8 mouse cellular contexts compared by ENCODE assay signal in genomic region chr5:123992794-123993193, GRCm38 (mm10). TPM values are rescaled to one million over a fixed set of nuclear protein-coding genes. Genes with fewer than 3 reads are reported as not detected.
A peak's percentile ranks its signal among the peaks of the same experiment; 100 is the strongest.
DNase-seq lines count a peak whose midpoint lies in the region; ATAC-seq and TF ChIP-seq lines count a peak whose summit lies in the region.

No protein-coding gene starts in this region.

- peaks cover 3% of the 10 kb centered on the region; the same call in 1 of the 2 replicates for H3K36me3 ChIP-seq in heart, adult 2 months (ENCODE audit: control insufficient read depth, insufficient read depth, low read length)
- H3K36me3 ChIP-seq in limb, embryonic 14.5 days (ENCODE audit: control insufficient read depth, insufficient read depth, low read length) = 0 out of 2 replicates have a peak, but pooled peaks cover 6% of the 10 kb centered on the region
- no peaks in the 10 kb centered on the region for H3K36me3 ChIP-seq in stomach, embryonic 15.5 days

- no peak for ATAC-seq in cerebellum, adult (ENCODE audit: insufficient number of reproducible peaks, low FRiP score, low TSS enrichment)
- peak; percentile 56 for ATAC-seq in common myeloid progenitor, adult 5-6 weeks (replicated peaks; ENCODE audit: low read depth, poor library complexity, severe bottlenecking)
- no peak for ATAC-seq in limb, embryonic 14.5 days (ENCODE audit: low FRiP score, low read depth)
- ATAC-seq in stomach, embryonic 15.5 days (ENCODE audit: insufficient read depth, low FRiP score, low read depth) = peak; percentile 16; the same call in 1 of the 2 replicates

- no peak for TF ChIP-seq POLR2A in heart, adult 2 months (IDR thresholded peaks at IDR 0.05; ENCODE audit: insufficient read depth, low read depth, low read length)
- TF ChIP-seq POLR2A in limb, embryonic 14.5 days (IDR thresholded peaks at IDR 0.05; ENCODE audit: borderline replicate concordance, extremely low read depth, insufficient read depth, insufficient read length) = no peak

- DNase-seq in cerebellum, adult 11 months = peak; percentile 82
- DNase-seq in heart, adult 2 months = peak; percentile 86 to 90
- peak; percentile 75 to 91 for DNase-seq in kidney, adult 8-10 months
- DNase-seq in limb, embryonic 14.5 days (ENCODE audit: low spot score) = peak; percentile 72
- DNase-seq in natural killer cell, adult 2 months (ENCODE audit: low spot score in 2 of 2) = peak; percentile 70 to 81

- no peak overlapping the region; the same call in 1 of the 2 replicates for H3K9ac ChIP-seq in heart, adult 2 months (ENCODE audit: low read depth, low read length)
- no peak overlapping the region for H3K9ac ChIP-seq in limb, embryonic 14.5 days (ENCODE audit: low read depth, low read length, severe bottlenecking)
- no peak overlapping the region for H3K9ac ChIP-seq in stomach, embryonic 15.5 days

- H3K4me2 ChIP-seq in limb, embryonic 14.5 days (replicated peaks; ENCODE audit: low read depth, low read length, severe bottlenecking) = no peak overlapping the region
- no peak overlapping the region for H3K4me2 ChIP-seq in stomach, embryonic 15.5 days

- no peaks in the 10 kb centered on the region for H3K9me3 ChIP-seq in limb, embryonic 14.5 days (ENCODE audit: control insufficient read depth, low read length)
- H3K9me3 ChIP-seq in stomach, embryonic 15.5 days = no peaks in the 10 kb centered on the region

- peaks cover 16% of the 10 kb centered on the region for H3K4me1 ChIP-seq in heart, adult 2 months (ENCODE audit: control insufficient read depth, insufficient read depth, low read length)
- no peaks in the 10 kb centered on the region for H3K4me1 ChIP-seq in limb, embryonic 14.5 days (ENCODE audit: control insufficient read depth, insufficient read depth, low read length)
- peaks cover 16% of the 10 kb centered on the region for H3K4me1 ChIP-seq in stomach, embryonic 15.5 days

- peak overlapping the region; percentile 90 for H3K27ac ChIP-seq in heart, adult 2 months
- no peak overlapping the region for H3K27ac ChIP-seq in limb, embryonic 14.5 days (replicated peaks; ENCODE audit: low read depth, low read length)
- peak overlapping the region; percentile 61; the same call in 1 of the 2 replicates for H3K27ac ChIP-seq in stomach, embryonic 15.5 days

- H3K4me3 ChIP-seq in heart, adult 2 months = no peak overlapping the region
- no peak overlapping the region for H3K4me3 ChIP-seq in limb, embryonic 14.5 days (replicated peaks; ENCODE audit: low read length)
- no peak overlapping the region for H3K4me3 ChIP-seq in stomach, embryonic 15.5 days (replicated peaks)

- peak; percentile 95 for TF ChIP-seq CTCF in heart, adult 2 months (IDR thresholded peaks at IDR 0.05)

- no peaks in the 10 kb centered on the region for H3K27me3 ChIP-seq in heart, adult 2 months (ENCODE audit: control insufficient read depth, insufficient read depth, low read length)
- H3K27me3 ChIP-seq in limb, embryonic 14.5 days (ENCODE audit: control insufficient read depth, insufficient read depth, low read length) = no peaks in the 10 kb centered on the region
- no peaks in the 10 kb centered on the region for H3K27me3 ChIP-seq in stomach, embryonic 15.5 days (replicated peaks)

- no peaks in the 10 kb centered on the region for H3K79me2 ChIP-seq in heart, adult 2 months (replicated peaks; ENCODE audit: control insufficient read depth, insufficient read depth, low read length)

- intact Hi-C loops in heart, adult 2 months (cut with DNase I) = loop anchor here (1.0 to 10.0 kb wide), 2 partner anchors 45 to 168 kb away; no protein-coding TSS in a partner anchor

- TF ChIP-seq EP300 in heart, adult 2 months (IDR thresholded peaks at IDR 0.05; ENCODE audit: insufficient read depth, low read depth, low read length) = peak; percentile 73; the same call in 1 of the 2 replicates

- WGBS in heart, adult 2 months = 25% methylated on average over 5 of the region's 5 CpGs
- 30% methylated on average over 5 of the region's 5 CpGs for WGBS in limb, embryonic 14.5 days
- WGBS in stomach, embryonic 15.5 days = 36% methylated on average over 5 of the region's 5 CpGs

RNA-seq across cellular contexts. Expression of gene Hip1r, which starts 19.4 kb away (rescaled TPM):
- total RNA-seq in common myeloid progenitor, adult 5-6 weeks (2017) = 13.0 and 13.6 TPM in 2 replicates
- total RNA-seq in heart, adult 2 months (2021) = 10 to 100 TPM; 16.3 to 16.7 TPM
- 7.0 and 7.9 TPM in 2 replicates for polyA plus RNA-seq in heart, adult 2 months (2012; rRNA removed)
- 10.6 and 12.3 TPM in 2 replicates for polyA plus RNA-seq in limb, embryonic 14.5 days (2012; rRNA removed)
- 8.7 and 9.9 TPM in 2 replicates for polyA plus RNA-seq in limb, embryonic 14.5 days (2014; fragmentation: Nextera tagmentation; extraction: Ambion mirVana)
- polyA plus RNA-seq in stomach, embryonic 15.5 days (2015; fragmentation: Nextera tagmentation; extraction: Ambion mirVana) = 24.0 and 27.0 TPM in 2 replicates

RNA-seq across cellular contexts. Expression of gene Vps37b, which starts 39.3 kb away (rescaled TPM):
- 21.4 and 21.9 TPM in 2 replicates for total RNA-seq in common myeloid progenitor, adult 5-6 weeks (2017)
- 10 to 100 TPM; 16.0 to 16.7 TPM for total RNA-seq in heart, adult 2 months (2021)
- polyA plus RNA-seq in heart, adult 2 months (2012; rRNA removed) = 22.7 and 29.4 TPM in 2 replicates
- polyA plus RNA-seq in limb, embryonic 14.5 days (2012; rRNA removed) = 44.2 and 54.9 TPM in 2 replicates
- 29.3 and 34.4 TPM in 2 replicates for polyA plus RNA-seq in limb, embryonic 14.5 days (2014; fragmentation: Nextera tagmentation; extraction: Ambion mirVana)
- 36.2 and 37.1 TPM in 2 replicates for polyA plus RNA-seq in stomach, embryonic 15.5 days (2015; fragmentation: Nextera tagmentation; extraction: Ambion mirVana)

Comparison
In these comparisons a context has a peak if more than half of its experiments do, and no peak if none do; other contexts are left out.
1. ATAC-seq: peak in common myeloid progenitor, adult 5-6 weeks (single experiment) and stomach, embryonic 15.5 days (single experiment); none in cerebellum, adult (single experiment) and limb, embryonic 14.5 days (single experiment).
2. Peak in every context shown above with its lines, with median percentiles within 50 percentile points of each other: DNase-seq.